Mouse (Mus musculus) stomach, embryonic 14.5 days (tissue): ENCODE results near the gene Mindy4. TPM values are rescaled to one million over a fixed set of nuclear protein-coding genes. Genes with fewer than 3 reads are reported as not detected.

Source experiments
- microRNA-seq: library from miRNA; unstranded; fragments of <30 nt; microRNA quantifications from one replicate; pipeline ENCODE4, GENCODE M21; 2016
- polyA plus RNA-seq: library from polyadenylated mRNA; unstranded; fragments of >200 nt; fragmentation: Nextera tagmentation; extraction: Ambion mirVana; gene quantifications from 2 replicates; pipeline ENCODE4 v1.2.1, GENCODE M21; 2014

Mindy4 gene
- polyA plus RNA-seq, 1 experiment from 2014 or later: 18.0 TPM

Small RNAs within 50 kb of the gene (microRNA-seq; reads per million reads assigned to microRNA genes)
- not detected for gene Gm25458

Other genes with a start within 250 kb of the Mindy4 start
- gene Nod1, start 230.8 kb upstream of the Mindy4 start, polyA plus RNA-seq: 5.6 and 5.9 TPM in 2 replicates
- gene Ggct, start 210.4 kb upstream of the Mindy4 start, polyA plus RNA-seq: 7.9 and 10.1 TPM in 2 replicates
- 123 and 138 TPM in 2 replicates for gene Gars, start 165.4 kb upstream of the Mindy4 start, polyA plus RNA-seq
- gene Crhr2, start 70.4 kb upstream of the Mindy4 start, polyA plus RNA-seq: 0.24 and 0.36 TPM in 2 replicates
- gene Inmt, start 28.3 kb upstream of the Mindy4 start, polyA plus RNA-seq: 0.62 and 0.63 TPM in 2 replicates
- gene Aqp1, start 133.0 kb downstream of the Mindy4 start, polyA plus RNA-seq: 2.6 and 2.8 TPM in 2 replicates
- gene Ghrhr, start 172.9 kb downstream of the Mindy4 start, polyA plus RNA-seq: not detected in 2 replicates
- 13.3 and 13.8 TPM in 2 replicates for gene Adcyap1r1, start 248.6 kb downstream of the Mindy4 start, polyA plus RNA-seq